Mouse (Mus musculus) CH12.LX (cell line): Measurements from ENCODE around the gene Sncb. TPM values are rescaled to one million over a fixed set of nuclear protein-coding genes. Genes with fewer than 3 reads are reported as not detected.

Source experiments
- DNase-seq: peaks from one replicate; pipeline ENCODE4 v3.0.0-alpha.2; 2013; ENCODE audit errors: extremely low read depth
- H3K27ac ChIP-seq: 2 replicates; pipeline ENCODE4 v1.5.1; 2012; ENCODE audit warnings: low read depth, mild to moderate bottlenecking, control low read depth, moderate library complexity; ENCODE audit not compliant: insufficient read depth
- H3K27me3 ChIP-seq: replicated peaks from 2 replicates; pipeline ENCODE3; 2012; ENCODE audit warnings: inconsistent platforms
- H3K36me3 ChIP-seq, 2 experiments: replicated peaks in 1 of 2; 2 replicates each; pipeline versions ENCODE3 to v1.6.1; 2012; ENCODE audit warnings: inconsistent platforms in 1 of 2, low read length in 1 of 2, mild to moderate bottlenecking in 1 of 2, mixed read lengths in 1 of 2, moderate library complexity in 1 of 2; ENCODE audit not compliant: control insufficient read depth in 1 of 2, insufficient read depth in 1 of 2
- H3K4me1 ChIP-seq, 2 experiments: 2 replicates each; pipeline ENCODE4 v1.6.1; 2012; ENCODE audit warnings: inconsistent platforms in 1 of 2, moderate library complexity in 1 of 2; ENCODE audit not compliant: insufficient read depth in 2 of 2, control insufficient read depth in 1 of 2
- H3K4me2 ChIP-seq: 2 replicates; pipeline ENCODE4 v1.6.1; 2012; ENCODE audit warnings: low read depth, mild to moderate bottlenecking, control low read depth; ENCODE audit not compliant: poor library complexity, insufficient read depth, severe bottlenecking
- H3K4me3 ChIP-seq, 3 experiments: fragments of 150-350 bp in 1 of 3; sonication (generic) in 1 of 3; replicated peaks in 1 of 3; 2 replicates each; pipeline versions ENCODE3 to v1.5.1; 2011 to 2012; ENCODE audit warnings: low read depth in 2 of 3, low read length in 2 of 3, mild to moderate bottlenecking in 2 of 3, moderate library complexity in 2 of 3, control low read depth in 1 of 3, improper control_type of control experiment in 1 of 3, inconsistent platforms in 1 of 3, mixed read lengths in 1 of 3; ENCODE audit not compliant: poor library complexity in 1 of 3
- H3K79me2 ChIP-seq: replicated peaks from 2 replicates; pipeline ENCODE4 v1.6.1; 2012; ENCODE audit warnings: mild to moderate bottlenecking, moderate library complexity; ENCODE audit not compliant: control insufficient read depth, poor library complexity, insufficient read depth, severe bottlenecking; ENCODE audit errors: extremely low read depth
- H3K9ac ChIP-seq: 2 replicates; pipeline ENCODE4 v1.6.1; 2012; ENCODE audit warnings: low read depth, mild to moderate bottlenecking, control low read depth, moderate library complexity; ENCODE audit not compliant: insufficient read depth
- H3K9me3 ChIP-seq: replicated peaks from 2 replicates; pipeline ENCODE3; 2012; ENCODE audit warnings: low read length, inconsistent platforms, mixed read lengths
- CHD2 ChIP-seq: IDR thresholded peaks from 2 replicates; pipeline ENCODE4 v1.6.1; 2011; ENCODE audit warnings: low read length, improper control_type of control experiment
- CTCF ChIP-seq, 2 experiments: IDR thresholded peaks in 1 of 2; conservative IDR thresholded peaks in 1 of 2; 2 replicates each; pipeline ENCODE4 v1.5.1; 2011 to 2012; ENCODE audit warnings: low read depth in 2 of 2, low read length in 2 of 2, improper control_type of control experiment in 1 of 2, inconsistent platforms in 1 of 2, mild to moderate bottlenecking in 1 of 2, moderate library complexity in 1 of 2
- ELF1 ChIP-seq: IDR thresholded peaks from 2 replicates; pipeline ENCODE4 v1.6.1; 2014; ENCODE audit warnings: low read depth, mild to moderate bottlenecking, inconsistent platforms, low read length, improper control_type of control experiment
- EP300 ChIP-seq: IDR thresholded peaks from 2 replicates; pipeline ENCODE4 v1.6.1; 2011; ENCODE audit warnings: low read length, improper control_type of control experiment
- GABPA ChIP-seq: IDR thresholded peaks from 2 replicates; pipeline ENCODE4 v1.6.1; 2012; ENCODE audit warnings: low read depth, low read length, improper control_type of control experiment, inconsistent platforms; ENCODE audit not compliant: insufficient replicate concordance
- IRF4 ChIP-seq: IDR thresholded peaks from 2 replicates; pipeline ENCODE4 v1.6.1; 2014; ENCODE audit warnings: low read depth, mild to moderate bottlenecking, inconsistent platforms, low read length, improper control_type of control experiment
- MAZ ChIP-seq: IDR thresholded peaks from 2 replicates; pipeline ENCODE4 v1.6.1; 2012; ENCODE audit warnings: low read depth, mild to moderate bottlenecking, inconsistent platforms, low read length, improper control_type of control experiment, moderate library complexity
- POLR2A ChIP-seq: IDR thresholded peaks from 2 replicates; pipeline ENCODE4 v1.6.1; 2011; ENCODE audit warnings: low read depth, mild to moderate bottlenecking, improper control_type of control experiment, low read length
- TBP ChIP-seq: conservative IDR thresholded peaks from 2 replicates; pipeline ENCODE4 v1.6.1; 2011; ENCODE audit warnings: low read depth, low read length, improper control_type of control experiment
- UBTF ChIP-seq: IDR thresholded peaks from 2 replicates; pipeline ENCODE4 v1.6.1; 2012; ENCODE audit warnings: low read depth, mild to moderate bottlenecking, inconsistent platforms, low read length, improper control_type of control experiment, moderate library complexity
- USF2 ChIP-seq: conservative IDR thresholded peaks from 2 replicates; pipeline ENCODE4 v1.6.1; 2011; ENCODE audit warnings: low read depth, low read length, improper control_type of control experiment
- dilution Hi-C: fragments of 300-500 bp; cut with MboI; formaldehyde crosslinking; loops from 2 replicates; pipeline ENCODE4 v1.14.3; 2020; ENCODE audit warnings: low sequenced_read_pairs; ENCODE audit not compliant: extremely low pct_unique_long_range_greater_than_20kb, extremely low pct_ligation_motif_present
- in situ Hi-C: fragments of 300-500 bp; cut with MboI; formaldehyde crosslinking; loops from 3 replicates; pipeline ENCODE4 v1.14.3; 2019; ENCODE audit warnings: low sequenced_read_pairs, low pct_ligation_motif_present, low pct_unique_long_range_greater_than_20kb, mixed read lengths
- polyA plus RNA-seq: library from polyadenylated mRNA; unstranded; fragments of >175 nt; gene quantifications from 2 replicates; pipeline ENCODE4 v1.2.1, GENCODE M21; 2012; ENCODE audit warnings: low read depth; ENCODE audit not compliant: insufficient read length
- total RNA-seq, 2 experiments: library from RNA; depleted of rRNA; stranded (reverse); fragments of 300-350 nt in 1 of 2; fragments of >200 nt in 1 of 2; gene quantifications; 2 replicates each; pipeline ENCODE4 v1.2.3; 2012 to 2014

Gene Sncb
- total and polyA plus RNA-seq, 3 experiments = not detected

GRCm38 (mm10) chr13:54794843-54795242 is 28.4 kb upstream of the Sncb start:
- H3K4me2 ChIP-seq = no peak overlapping the region
- no peak overlapping the region for H3K27ac ChIP-seq
- peaks cover 6% of the 10 kb centered on the region for H3K9me3 ChIP-seq
- dilution Hi-C loops = no loop called here
- H3K79me2 ChIP-seq = no peaks in the 10 kb centered on the region
- DNase-seq = no peak
- TF ChIP-seq GABPA = no peak
- no peak for TF ChIP-seq USF2
- peak in 1 of 2 experiments; percentile 41; a peak in 2 of 4 replicates for TF ChIP-seq CTCF (conservative IDR thresholded peaks at IDR 0.05 in 1 of 2, IDR thresholded peaks at IDR 0.05 in 1 of 2; ENCODE audit: low read depth in 2 of 2, low read length in 2 of 2)
- TF ChIP-seq, all 38 proteins: peak for 1
- H3K27me3 ChIP-seq = peaks cover 79% of the 10 kb centered on the region
- no peak overlapping the region for H3K4me3 ChIP-seq
- peaks cover 0 to 1% of the 10 kb centered on the region in 2 experiments; a peak in 1 of 4 replicates for H3K4me1 ChIP-seq
- in situ Hi-C loops = loop anchor here (10.0 kb wide), 1 partner anchor 380 kb away; no protein-coding TSS in a partner anchor
- no peak overlapping the region for H3K9ac ChIP-seq
- H3K36me3 ChIP-seq = no peaks in the 10 kb centered on the region

GRCm38 (mm10) chr13:54794002-54794577 is 27.7 kb upstream of the Sncb start:
- H3K4me2 ChIP-seq = no peak overlapping the region
- no peak overlapping the region for H3K4me3 ChIP-seq
- H3K36me3 ChIP-seq = no peaks in the 10 kb centered on the region
- peaks cover 83% of the 10 kb centered on the region for H3K27me3 ChIP-seq
- no peak overlapping the region for H3K9ac ChIP-seq
- DNase-seq = no peak
- no peaks in the 10 kb centered on the region for H3K79me2 ChIP-seq
- in situ Hi-C loops = loop anchor here (10.0 kb wide), 1 partner anchor 381 kb away; no protein-coding TSS in a partner anchor
- dilution Hi-C loops = no loop called here
- H3K27ac ChIP-seq = no peak overlapping the region
- TF ChIP-seq CHD2 = no peak
- no peak for TF ChIP-seq POLR2A
- no peak for TF ChIP-seq TBP
- no peak for TF ChIP-seq MAZ
- no peak for TF ChIP-seq ELF1
- no peak for TF ChIP-seq UBTF
- TF ChIP-seq EP300 = no peak
- peaks cover 0 to 3% of the 10 kb centered on the region in 2 experiments; a peak in 1 of 4 replicates for H3K4me1 ChIP-seq
- peaks cover 6% of the 10 kb centered on the region for H3K9me3 ChIP-seq

- no peak overlapping the region for H3K27ac ChIP-seq
- no peak overlapping the region for H3K4me3 ChIP-seq
- H3K79me2 ChIP-seq = no peaks in the 10 kb centered on the region
- no peak overlapping the region for H3K4me2 ChIP-seq
- peaks cover 0 to 3% of the 10 kb centered on the region in 2 experiments; a peak in 1 of 4 replicates for H3K4me1 ChIP-seq
- no peaks in the 10 kb centered on the region for H3K36me3 ChIP-seq
- peaks cover 6% of the 10 kb centered on the region for H3K9me3 ChIP-seq
- in situ Hi-C loops (loop anchor here (10.0 kb wide), 1 partner anchor 382 kb away; no protein-coding TSS in a partner anchor), dilution Hi-C loops (no loop called here)
- no peak overlapping the region for H3K9ac ChIP-seq
- H3K27me3 ChIP-seq = peaks cover 78% of the 10 kb centered on the region
- DNase-seq = no peak
- TF ChIP-seq IRF4 (no peak), CTCF (conservative IDR thresholded peaks at IDR 0.05 in 1 of 2, IDR thresholded peaks at IDR 0.05 in 1 of 2; ENCODE audit: low read depth in 2 of 2, low read length in 2 of 2) (peak in 1 of 2 experiments; percentile 33; a peak in 3 of 4 replicates)
Measured at GRCm38 (mm10) chr13:54792259-54793230, 26.1 kb upstream of the Sncb start.
